In genomic region chr1:150503321-150503720, GRCm38 (mm10) we compare ENCODE assay signal across 22 mouse cellular contexts. TPM values are rescaled to one million over a fixed set of nuclear protein-coding genes. Genes with fewer than 3 reads are reported as not detected.
DNase-seq lines count a peak whose midpoint lies in the region; ATAC-seq and TF ChIP-seq lines count a peak whose summit lies in the region.
"Had no signal": no experiment of that assay in that cellular context is flagged by ENCODE, and none has a peak within 500 bp of the region (broad histone marks: within the 10 kb centered on the region; RNA-seq: fewer than 3 reads in every experiment).

No protein-coding gene starts in this region.

- ATAC-seq in kidney, embryonic 14.5 days (ENCODE audit: low FRiP score, low TSS enrichment): no peak
- 0 out of 2 replicates have a peak, but pooled peaks have one; percentile 18 for ATAC-seq in kidney, embryonic 15.5 days (replicated peaks; ENCODE audit: low FRiP score)
- ATAC-seq in kidney, embryonic 16.5 days (ENCODE audit: low FRiP score, low TSS enrichment): peak; percentile 49; the same call in 1 of the 2 replicates
- ATAC-seq: activated CD4-positive, CD25-positive, alpha-beta regulatory T cell, adult 4 months; CD4-positive, CD25-positive, alpha-beta regulatory T cell, adult 4 months; Patski had no signal

- no peak for TF ChIP-seq POLR2A in kidney, adult 2 months (IDR thresholded peaks at IDR 0.05; ENCODE audit: low read depth, low read length)

- H3K36me3 ChIP-seq in kidney, adult 2 months (ENCODE audit: control insufficient read depth, insufficient read depth, low read length): no peaks in the 10 kb centered on the region
- no peaks in the 10 kb centered on the region for H3K36me3 ChIP-seq in kidney, embryonic 14.5 days (ENCODE audit: control insufficient read depth, insufficient read depth, low read length)
- no peaks in the 10 kb centered on the region for H3K36me3 ChIP-seq in kidney, embryonic 15.5 days
- no peaks in the 10 kb centered on the region for H3K36me3 ChIP-seq in kidney, embryonic 16.5 days (ENCODE audit: insufficient read depth, low read length)
- H3K36me3 ChIP-seq: G1E had no signal

- peaks cover 5% of the 10 kb centered on the region; the same call in 1 of the 2 replicates for H3K4me1 ChIP-seq in kidney, adult 2 months (ENCODE audit: control insufficient read depth, insufficient read depth, low read length)
- no peaks in the 10 kb centered on the region for H3K4me1 ChIP-seq in kidney, embryonic 14.5 days (ENCODE audit: control insufficient read depth, insufficient read depth, low read length)
- H3K4me1 ChIP-seq in kidney, embryonic 15.5 days: no peaks in the 10 kb centered on the region
- H3K4me1 ChIP-seq in kidney, embryonic 16.5 days (ENCODE audit: insufficient read depth, low read length): no peaks in the 10 kb centered on the region

- H3K27ac ChIP-seq in kidney, adult 2 months (ENCODE audit: insufficient read depth, low read depth, low read length): no peak overlapping the region
- H3K27ac ChIP-seq in kidney, embryonic 14.5 days (ENCODE audit: low read depth, low read length): no peak overlapping the region
- H3K27ac ChIP-seq in kidney, embryonic 15.5 days: peak overlapping the region; percentile 68
- H3K27ac ChIP-seq in kidney, embryonic 16.5 days (ENCODE audit: low read length): no peak overlapping the region

- H3K4me3 ChIP-seq in kidney, adult 2 months (ENCODE audit: insufficient read depth, low read depth, low read length): no peak overlapping the region
- no peak overlapping the region for H3K4me3 ChIP-seq in kidney, embryonic 14.5 days (ENCODE audit: low read length)
- H3K4me3 ChIP-seq in kidney, embryonic 15.5 days (replicated peaks): no peak overlapping the region
- H3K4me3 ChIP-seq in kidney, embryonic 16.5 days (ENCODE audit: low read length): no peak overlapping the region

- H3K4me2 ChIP-seq in kidney, embryonic 14.5 days (replicated peaks; ENCODE audit: low read depth, low read length): no peak overlapping the region
- no peak overlapping the region for H3K4me2 ChIP-seq in kidney, embryonic 15.5 days
- H3K4me2 ChIP-seq in kidney, embryonic 16.5 days (replicated peaks; ENCODE audit: low read depth, low read length): no peak overlapping the region

- TF ChIP-seq CTCF in kidney, adult 2 months (conservative IDR thresholded peaks at IDR 0.05; ENCODE audit: insufficient read depth, insufficient read length, low read depth, low read length): no peak

- no peak overlapping the region for H3K9ac ChIP-seq in kidney, embryonic 14.5 days (ENCODE audit: low read depth, low read length)
- no peak overlapping the region for H3K9ac ChIP-seq in kidney, embryonic 15.5 days
- no peak overlapping the region for H3K9ac ChIP-seq in kidney, embryonic 16.5 days (replicated peaks; ENCODE audit: low read length)

- peak; percentile 60 for DNase-seq in kidney, adult 2 months
- DNase-seq in kidney, postnatal 4 days: no peak
- DNase-seq in kidney, adult 9 months: peak; percentile 67
- DNase-seq in kidney, adult 11 months: no peak
- no peak for DNase-seq in kidney, postnatal 14 days
- DNase-seq: adrenal gland, adult 2 months; adrenal gland, adult 8-10 months; adrenal gland, postnatal 10 days; adrenal gland, postnatal 14 days; adrenal gland, postnatal 25 days; adrenal gland, postnatal 36 days; B cell, adult 2 months; cerebellum, adult 11 months; cerebellum, adult 11-12 months had no signal

- WGBS in kidney, adult 2 months: 46% methylated on average over 4 of the region's 4 CpGs
- 80% methylated on average over 4 of the region's 4 CpGs for WGBS in kidney, embryonic 14.5 days
- WGBS in kidney, embryonic 15.5 days: 78% methylated on average over 4 of the region's 4 CpGs
- 72% methylated on average over 4 of the region's 4 CpGs for WGBS in kidney, embryonic 16.5 days

- no peaks in the 10 kb centered on the region for H3K27me3 ChIP-seq in kidney, adult 2 months (replicated peaks; ENCODE audit: control insufficient read depth, insufficient read depth, low read length)
- H3K27me3 ChIP-seq in kidney, embryonic 14.5 days (ENCODE audit: control insufficient read depth, insufficient read depth, low read length): no peaks in the 10 kb centered on the region
- H3K27me3 ChIP-seq in kidney, embryonic 15.5 days: no peaks in the 10 kb centered on the region
- H3K27me3 ChIP-seq in kidney, embryonic 16.5 days (ENCODE audit: insufficient read depth, low read length): no peaks in the 10 kb centered on the region
- H3K27me3 ChIP-seq: CH12.LX, Patski had no signal

- H3K9me3 ChIP-seq in kidney, embryonic 14.5 days (ENCODE audit: control insufficient read depth, low read length): peaks cover 3% of the 10 kb centered on the region; the same call in 1 of the 2 replicates
- no peaks in the 10 kb centered on the region for H3K9me3 ChIP-seq in kidney, embryonic 15.5 days (replicated peaks)
- H3K9me3 ChIP-seq in kidney, embryonic 16.5 days (ENCODE audit: low read length): peaks cover 2% of the 10 kb centered on the region; the same call in 1 of the 2 replicates

RNA-seq across cellular contexts. Expression of gene Prg4, which starts 37.4 kb away (rescaled TPM):
- 0.11 and 0.44 TPM in 2 replicates for polyA plus RNA-seq in kidney, adult 2 months (2012; rRNA removed)
- polyA plus RNA-seq in kidney, embryonic 14.5 days (2014; fragmentation: Nextera tagmentation; extraction: Ambion mirVana): 0.87 and 0.89 TPM in 2 replicates
- polyA plus RNA-seq in kidney, embryonic 15.5 days (2015; fragmentation: Nextera tagmentation; extraction: Ambion mirVana): 0.46 and 0.79 TPM in 2 replicates
- polyA plus RNA-seq in kidney, embryonic 16.5 days (2015; fragmentation: Nextera tagmentation; extraction: Ambion mirVana): 0.45 and 0.47 TPM in 2 replicates
- polyA plus RNA-seq: G1E had no signal

Comparison
In these comparisons a context has a peak if more than half of its experiments do, and no peak if none do; other contexts are left out.
1. DNase-seq: peak in kidney, adult 2 months (single experiment) and kidney, adult 9 months (single experiment); none in kidney, postnatal 4 days (0 of 2), kidney, adult 11 months (single experiment) and kidney, postnatal 14 days (single experiment).